ENCODE assay signal across 10 mouse cellular contexts in genomic region chr5:23758633-23759032, GRCm38 (mm10). TPM values are rescaled to one million over a fixed set of nuclear protein-coding genes. Genes with fewer than 3 reads are reported as not detected.
A peak's percentile ranks its signal among the peaks of the same experiment; 100 is the strongest.
DNase-seq lines count a peak whose midpoint lies in the region; ATAC-seq and TF ChIP-seq lines count a peak whose summit lies in the region.
"Had no signal": no experiment of that assay in that cellular context is flagged by ENCODE, and none has a peak within 500 bp of the region (broad histone marks: within the 10 kb centered on the region; RNA-seq: fewer than 3 reads in every experiment).

No protein-coding gene starts in this region.

- peak; percentile 18 for DNase-seq in layer of hippocampus, adult 11-12 months (ENCODE audit: low spot score)
- no peak for DNase-seq in layer of hippocampus, adult 9-10 months (ENCODE audit: low spot score)
- DNase-seq in NIH3T3 (ENCODE audit: low read depth): peak; percentile 80
- DNase-seq in embryo, embryonic 10 days (ENCODE audit: low spot score): peak; percentile 51
- DNase-seq in lung, adult 2 months: peak; percentile 37
- DNase-seq in right cerebral cortex, adult 18-20 months: peak; percentile 40
- DNase-seq in frontal cortex, postnatal 14 days (ENCODE audit: low spot score in 2 of 2): no peak

- H3K9ac ChIP-seq in intestine, postnatal 0 days (ENCODE audit: low read depth, low read length): no peak overlapping the region
- H3K9ac ChIP-seq: embryonic facial prominence, embryonic 15.5 days; midbrain, embryonic 12.5 days had no signal

- no peak for ATAC-seq in intestine, postnatal 0 days

- peak; percentile 74 for TF ChIP-seq CTCF in intestine, postnatal 0 days (IDR thresholded peaks at IDR 0.05; ENCODE audit: low read depth)
- peak; percentile 77 for TF ChIP-seq CTCF in lung, adult 2 months (IDR thresholded peaks at IDR 0.05; ENCODE audit: insufficient read depth, low read length)

- no peaks in the 10 kb centered on the region for H3K4me1 ChIP-seq in intestine, postnatal 0 days (replicated peaks; ENCODE audit: control insufficient read depth, insufficient read depth, low read length)
- no peaks in the 10 kb centered on the region for H3K4me1 ChIP-seq in lung, adult 2 months (ENCODE audit: control insufficient read depth, insufficient read depth, low read length)
- H3K4me1 ChIP-seq: embryonic facial prominence, embryonic 15.5 days; midbrain, embryonic 12.5 days had no signal

- H3K4me2 ChIP-seq in intestine, postnatal 0 days (replicated peaks; ENCODE audit: low read depth): no peak overlapping the region
- H3K4me2 ChIP-seq: embryonic facial prominence, embryonic 15.5 days; midbrain, embryonic 12.5 days had no signal

- no peak for TF ChIP-seq POLR2A in lung, adult 2 months (IDR thresholded peaks at IDR 0.05; ENCODE audit: borderline replicate concordance, extremely low read depth, low read depth, low read length)

- peaks cover 36% of the 10 kb centered on the region for H3K36me3 ChIP-seq in intestine, postnatal 0 days (ENCODE audit: control insufficient read depth, insufficient read depth)

- H3K9me3 ChIP-seq in intestine, postnatal 0 days (ENCODE audit: control insufficient read depth): no peaks in the 10 kb centered on the region
- H3K9me3 ChIP-seq: embryonic facial prominence, embryonic 15.5 days had no signal

- H3K27ac ChIP-seq in intestine, postnatal 0 days (ENCODE audit: low read depth, low read length): no peak overlapping the region
- H3K27ac ChIP-seq: embryonic facial prominence, embryonic 15.5 days; midbrain, embryonic 12.5 days had no signal

- H3K4me3 ChIP-seq in intestine, postnatal 0 days (ENCODE audit: low read depth, low read length): no peak overlapping the region
- no peak overlapping the region for H3K4me3 ChIP-seq in lung, adult 2 months (replicated peaks; ENCODE audit: extremely low read depth, low read depth, low read length)
- H3K4me3 ChIP-seq: embryonic facial prominence, embryonic 15.5 days; midbrain, embryonic 12.5 days had no signal

- WGBS in intestine, postnatal 0 days: 41% methylated on average over 2 of the region's 2 CpGs
- WGBS in lung, adult 2 months: 43% methylated on average over 2 of the region's 2 CpGs

- H3K27me3 ChIP-seq in intestine, postnatal 0 days (replicated peaks; ENCODE audit: control insufficient read depth, insufficient read depth, low read length): no peaks in the 10 kb centered on the region
- H3K27me3 ChIP-seq: embryonic facial prominence, embryonic 15.5 days; midbrain, embryonic 12.5 days had no signal

RNA-seq across cellular contexts. Expression of gene Pus7, which starts 24.9 kb away (rescaled TPM):
- polyA plus RNA-seq in intestine, postnatal 0 days (2015; fragmentation: Nextera tagmentation; extraction: Ambion mirVana): 5.8 and 6.1 TPM in 2 replicates
- 2.3 and 3.1 TPM in 2 replicates for polyA plus RNA-seq in lung, adult 2 months (2012; rRNA removed)

RNA-seq across cellular contexts. Expression of gene Rint1, which starts 28.9 kb away (rescaled TPM):
- 12.4 and 14.7 TPM in 2 replicates for polyA plus RNA-seq in intestine, postnatal 0 days (2015; fragmentation: Nextera tagmentation; extraction: Ambion mirVana)
- 7.7 and 10.4 TPM in 2 replicates for polyA plus RNA-seq in lung, adult 2 months (2012; rRNA removed)

Comparison
In these comparisons a context has a peak if more than half of its experiments do, and no peak if none do; other contexts are left out.
1. DNase-seq: peak in layer of hippocampus, adult 11-12 months (single experiment), NIH3T3 (single experiment), embryo, embryonic 10 days (single experiment), lung, adult 2 months (single experiment) and right cerebral cortex, adult 18-20 months (single experiment); none in layer of hippocampus, adult 9-10 months (single experiment) and frontal cortex, postnatal 14 days (0 of 2).